Mouse (Mus musculus): ENCODE data around the gene Btg2.

Btg2 gene

DNA sequence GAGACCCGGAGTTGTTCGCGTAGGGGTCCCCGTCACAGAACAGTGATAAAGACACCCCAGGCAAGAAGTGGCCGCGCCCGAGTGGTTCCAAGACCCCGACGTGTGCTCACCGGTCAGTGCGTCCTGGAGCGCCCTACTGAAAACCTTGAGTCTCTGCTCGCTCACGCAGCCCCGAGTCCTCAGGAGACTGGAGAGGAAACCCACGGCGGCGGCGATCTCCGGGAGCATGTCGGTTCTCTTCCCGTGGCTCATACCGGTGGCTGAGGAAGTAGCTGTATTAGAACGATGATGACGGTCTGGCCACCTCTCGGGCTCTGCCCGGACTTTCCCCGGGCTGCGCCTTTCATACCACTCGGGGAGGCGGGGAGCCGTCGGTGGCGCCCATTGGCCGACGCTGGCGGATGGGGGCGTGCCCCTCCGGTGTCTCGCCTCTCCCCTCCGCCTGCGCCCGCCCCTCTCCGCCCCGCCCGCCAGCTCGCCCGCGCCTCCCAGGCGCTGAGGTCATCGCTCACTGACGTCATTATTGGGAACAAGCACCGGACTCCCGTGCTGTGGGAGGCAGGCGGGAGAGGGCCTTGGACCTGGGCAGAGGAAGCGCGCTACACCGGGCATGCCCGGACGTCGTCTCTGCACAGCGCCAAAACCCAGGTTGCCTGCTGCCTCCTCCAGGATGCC lies at the start of gene Btg2:
Gene Btg2, minus strand, starts transcription at position 319 of the 675 bp plus-strand sequence.
- peak; percentile 98 to 99 for DNase-seq (ENCODE audit: low spot score in 2 of 2)

DNA sequence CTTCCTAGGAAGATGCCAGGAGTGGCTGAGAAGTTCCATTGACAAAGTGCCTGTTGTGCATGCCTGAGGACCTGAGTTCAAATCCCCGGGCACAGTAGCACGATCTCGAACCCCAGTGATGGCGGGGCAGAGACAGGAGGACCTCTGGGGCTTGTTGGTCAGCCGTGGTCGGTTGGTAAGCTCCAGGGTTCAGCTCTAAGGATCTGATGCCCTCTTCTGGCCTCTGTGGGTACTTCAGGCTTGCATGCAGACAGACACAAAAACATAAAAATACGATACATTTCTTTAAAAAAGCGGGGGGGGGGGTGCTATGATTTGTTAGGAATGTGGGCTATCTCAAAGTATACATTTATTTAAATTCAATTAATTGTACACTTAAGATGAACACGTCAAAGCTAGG lies 43.3 kb upstream of the Btg2 start:
- no peak for DNase-seq (ENCODE audit: low spot score in 2 of 2)

DNA sequence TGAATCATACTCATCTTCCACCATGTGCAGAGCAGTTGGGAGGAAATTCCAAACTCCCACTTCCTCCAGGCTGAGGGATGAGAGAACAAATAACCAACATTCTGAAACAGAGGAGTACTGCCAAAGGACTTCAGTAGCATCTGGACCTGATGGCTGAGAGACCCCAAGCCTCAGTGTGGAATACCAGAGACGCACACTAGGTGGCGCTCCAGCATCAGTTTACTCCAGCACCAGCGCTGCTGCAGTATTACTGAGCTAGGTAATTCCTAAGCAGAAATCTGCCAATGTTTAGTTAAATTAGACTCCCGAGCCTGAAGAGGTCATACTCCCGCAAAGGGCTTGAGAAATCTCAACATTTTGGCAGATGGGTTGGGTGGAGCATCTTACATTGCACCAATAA lies 41.3 kb upstream of the Btg2 start:
- DNase-seq (ENCODE audit: low spot score in 2 of 2), result peak; percentile 54 to 67

DNA sequence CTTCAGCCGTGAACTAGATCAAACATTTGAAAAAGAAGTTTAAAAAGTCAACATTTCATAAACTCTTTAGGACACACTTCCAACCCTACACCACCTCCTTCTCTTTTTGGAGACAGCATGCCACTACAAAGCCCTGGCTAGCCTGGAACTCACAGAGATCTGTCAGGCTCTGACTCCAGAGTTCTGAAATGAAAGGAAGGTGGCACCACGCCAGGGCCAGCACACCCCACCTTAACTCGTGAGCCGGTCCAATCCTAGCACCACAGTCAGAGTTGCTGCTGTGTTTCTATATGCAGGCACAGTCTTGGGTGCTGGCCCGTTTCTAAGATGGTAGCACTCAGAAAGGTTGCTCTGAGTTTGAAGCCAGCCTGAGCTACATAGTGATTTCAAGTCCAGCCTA lies 38.2 kb upstream of the Btg2 start:
- DNase-seq (ENCODE audit: low spot score in 2 of 2), result no peak

DNA sequence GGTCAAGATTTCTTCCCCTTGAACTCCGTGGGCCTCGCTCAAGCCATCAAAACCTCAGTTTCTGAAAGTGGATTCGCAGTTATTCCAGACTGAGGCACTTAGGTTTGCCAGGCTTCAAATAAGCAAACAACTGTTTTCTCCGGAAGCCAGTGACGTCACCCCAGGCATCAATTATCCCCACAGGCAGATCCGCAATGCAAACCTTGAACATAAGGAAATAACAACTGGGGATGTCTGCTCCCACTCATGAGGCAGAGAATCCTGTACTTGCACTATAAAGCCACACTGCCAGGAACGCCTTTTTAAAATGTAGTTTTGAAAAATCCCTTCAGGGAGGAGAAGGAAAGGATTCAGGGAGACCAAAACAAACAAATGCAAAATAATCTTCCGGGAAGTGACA lies 36.5 kb upstream of the Btg2 start:
- no peak for DNase-seq (ENCODE audit: low spot score in 2 of 2)

DNA sequence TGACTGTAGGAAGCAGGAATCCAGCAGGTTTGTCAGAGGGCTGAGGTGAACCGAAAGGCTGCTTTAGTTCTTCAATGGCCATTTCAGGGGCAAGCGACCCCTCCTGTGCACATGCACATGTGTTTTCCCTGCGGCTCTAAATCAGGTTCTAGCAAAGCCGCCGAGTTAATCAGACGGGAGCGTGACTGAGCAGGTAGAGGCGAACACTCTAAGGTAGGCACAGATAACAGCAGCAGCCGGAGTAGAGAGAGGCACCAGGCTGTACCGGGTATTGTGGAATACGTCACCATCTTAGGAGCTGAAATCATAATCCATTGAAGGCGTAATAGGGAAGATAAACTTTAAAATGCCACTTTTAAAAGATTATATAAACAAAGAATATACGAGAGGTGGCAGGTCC lies 35.8 kb upstream of the Btg2 start:
- no peak for DNase-seq (ENCODE audit: low spot score in 2 of 2)

DNA sequence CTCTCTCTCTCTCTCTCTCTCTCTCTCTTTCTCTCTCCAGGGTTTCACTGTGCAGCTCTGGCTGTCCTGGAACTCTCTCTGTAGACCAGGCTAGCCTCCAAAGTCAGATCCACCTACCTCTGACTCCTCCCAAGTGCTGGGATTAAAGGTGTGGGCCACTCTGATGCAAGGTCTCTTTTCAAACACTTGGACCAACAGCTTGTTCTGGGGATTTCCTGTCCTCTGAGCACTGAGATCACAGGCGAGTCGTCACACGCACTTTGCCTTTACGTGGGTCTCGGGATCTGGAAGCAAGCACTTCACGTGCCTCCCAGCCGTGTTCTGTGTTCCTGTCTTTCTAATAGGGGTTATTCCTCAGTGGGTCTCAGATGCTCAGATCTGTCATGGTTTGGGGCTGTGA lies 35.1 kb upstream of the Btg2 start:
- no peak for DNase-seq (ENCODE audit: low spot score in 2 of 2)

DNA sequence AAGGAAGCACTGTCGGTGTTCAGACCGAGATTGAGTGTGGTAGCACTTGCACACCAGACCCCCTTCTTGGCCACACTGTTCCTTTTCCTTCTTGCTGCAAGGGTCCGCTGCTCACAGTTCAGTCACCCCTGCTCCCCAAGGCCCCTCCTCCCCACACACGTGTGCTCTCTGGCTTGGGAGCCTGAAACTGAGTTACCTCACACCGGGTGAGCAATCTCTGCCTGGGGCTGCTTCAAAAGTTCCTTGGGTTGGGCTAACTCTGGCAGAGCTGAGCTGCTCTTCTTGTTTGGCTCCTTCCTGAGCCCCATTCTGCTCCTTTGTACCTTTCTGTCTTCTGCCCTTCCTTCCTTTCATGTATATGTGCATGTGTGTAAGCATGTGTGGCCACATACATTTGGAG lies 34.6 kb upstream of the Btg2 start:
- DNase-seq (ENCODE audit: low spot score in 2 of 2), result no peak

DNA sequence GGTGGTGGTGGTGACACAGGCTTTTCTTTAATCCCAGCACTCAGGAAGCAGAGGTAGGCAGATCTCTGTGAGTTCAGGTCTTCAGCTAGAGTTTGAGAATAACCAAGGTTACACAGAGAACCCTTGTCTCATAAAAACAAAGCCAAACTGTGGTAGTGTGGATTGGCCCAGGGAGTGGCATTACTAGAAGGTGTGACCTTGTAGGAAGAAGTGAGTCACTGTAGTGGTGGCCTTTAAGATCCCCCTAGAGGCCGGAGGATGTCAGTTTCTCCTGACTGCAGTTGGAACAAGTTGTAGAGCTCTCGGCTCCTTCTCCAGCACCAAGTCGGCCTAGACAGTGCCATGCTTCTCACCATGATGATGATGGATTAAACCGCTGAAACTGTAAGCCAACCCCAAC lies 32.1 kb upstream of the Btg2 start, which contains the start of gene Chit1:
Gene Chit1, plus strand, starts transcription at position 264 of the 400 bp plus-strand sequence.
- DNase-seq (ENCODE audit: low spot score in 2 of 2), result no peak

DNA sequence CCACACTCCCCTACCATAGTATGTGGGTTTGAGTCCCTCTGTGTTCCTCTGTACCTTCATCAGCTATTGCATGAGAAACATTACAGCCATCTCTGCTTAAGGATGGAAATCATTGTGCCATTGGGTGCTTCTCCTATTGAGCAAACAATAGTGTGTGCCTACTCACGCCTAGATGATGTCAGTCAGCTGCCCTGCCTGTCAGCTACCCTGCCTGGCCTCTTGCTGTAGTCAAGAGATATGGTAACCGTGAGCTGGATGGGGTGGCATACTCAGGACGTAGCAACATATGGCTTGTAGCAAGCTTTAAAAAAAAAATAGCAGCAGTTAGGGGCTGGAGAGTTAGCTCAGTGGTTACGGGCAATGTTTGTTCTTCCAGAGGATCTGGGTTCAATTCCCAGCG lies 31.5 kb upstream of the Btg2 start:
- no peak for DNase-seq (ENCODE audit: low spot score in 2 of 2)

DNA sequence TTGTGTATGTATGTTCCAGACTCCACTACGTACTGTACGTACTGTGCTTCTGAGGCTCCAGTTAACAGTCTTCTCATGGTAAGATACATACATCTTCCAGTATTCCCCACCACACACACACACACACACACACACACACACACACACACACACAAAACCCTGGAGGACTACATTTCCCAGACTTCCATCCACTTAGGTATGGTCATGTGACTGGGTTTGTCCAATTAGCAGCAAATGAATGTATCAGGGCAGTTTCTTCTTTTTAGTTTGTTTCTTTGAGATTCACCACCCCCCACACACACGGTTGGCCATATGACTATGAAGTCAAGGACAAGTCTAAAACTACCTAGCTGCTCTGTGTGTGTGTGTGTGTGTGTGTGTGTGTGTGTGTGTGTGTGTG lies 31.1 kb upstream of the Btg2 start:
- DNase-seq (ENCODE audit: low spot score in 2 of 2), result no peak

DNA sequence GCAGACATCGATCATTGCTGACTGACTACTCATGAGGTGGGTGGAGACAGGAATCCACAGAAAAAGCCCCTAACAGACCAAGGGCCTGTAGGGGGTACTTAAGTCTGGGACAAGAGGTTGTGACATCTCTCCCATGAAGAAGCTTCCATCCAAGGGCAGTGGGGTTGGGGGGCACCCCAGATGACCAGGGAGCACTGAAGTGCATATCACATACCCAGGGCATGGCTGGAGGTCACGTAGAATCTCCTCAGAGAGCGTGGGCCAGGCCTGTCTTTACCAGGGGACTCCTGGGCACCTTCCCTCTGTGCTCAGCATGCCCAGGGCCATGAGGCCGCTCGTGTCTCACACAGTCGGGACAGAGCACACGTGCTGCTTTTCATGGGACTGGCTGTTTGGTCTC lies 28.9 kb upstream of the Btg2 start:
- DNase-seq (ENCODE audit: low spot score in 2 of 2), result no peak

DNA sequence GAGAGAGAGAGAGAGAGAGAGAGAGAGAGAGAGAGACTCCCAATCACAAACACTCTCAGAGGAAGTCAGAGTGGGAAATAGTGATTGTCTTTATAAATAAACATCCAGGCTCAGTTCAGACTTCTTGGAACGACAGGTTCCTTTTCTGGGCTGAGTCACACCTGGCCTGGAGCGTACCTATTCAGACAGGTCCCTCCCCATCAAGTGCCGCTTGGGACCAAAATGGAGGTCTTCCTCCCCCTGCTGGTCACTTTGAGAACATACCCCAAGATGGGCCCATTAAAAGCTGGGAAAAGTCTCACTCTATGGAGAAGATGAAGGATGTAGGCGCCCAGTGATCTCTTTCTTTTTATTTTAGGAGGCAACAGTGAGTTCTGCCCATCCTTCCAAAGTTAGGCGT lies 27.8 kb upstream of the Btg2 start:
- peak; percentile 46 to 66 for DNase-seq (ENCODE audit: low spot score in 2 of 2)

DNA sequence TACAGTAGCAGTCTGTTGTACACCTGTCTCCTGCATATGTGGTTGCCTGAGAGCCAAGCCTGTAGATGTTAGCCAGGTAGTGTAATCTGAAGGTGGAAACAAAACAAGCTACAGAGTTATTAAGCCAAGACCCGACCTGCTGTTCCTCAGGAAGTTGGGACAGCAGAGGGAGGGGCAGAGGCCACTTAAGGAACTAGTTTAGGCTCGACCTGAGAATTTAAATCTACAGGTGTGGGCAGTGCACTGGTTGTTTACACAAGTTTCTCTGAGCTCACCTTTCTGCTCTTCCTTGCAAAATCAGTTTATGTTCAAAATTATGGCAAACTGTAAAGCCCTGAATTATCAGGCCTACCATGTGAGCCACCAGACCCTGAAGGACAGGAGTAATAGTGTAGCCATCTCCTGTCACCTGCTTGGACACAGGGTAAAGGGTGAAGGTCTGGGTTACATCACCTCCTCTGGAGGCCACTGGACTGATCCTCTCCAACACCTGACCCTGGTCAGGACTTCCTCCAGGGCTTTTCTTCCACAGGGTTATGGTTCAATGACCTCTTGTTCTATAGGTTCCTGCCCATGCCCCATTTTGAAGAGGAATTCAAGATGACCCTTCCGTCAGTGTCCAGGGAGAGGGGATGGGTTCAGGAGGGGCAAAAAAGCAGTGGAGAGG lies 27.0 kb upstream of the Btg2 start:
- DNase-seq (ENCODE audit: low spot score in 2 of 2), result no peak

DNA sequence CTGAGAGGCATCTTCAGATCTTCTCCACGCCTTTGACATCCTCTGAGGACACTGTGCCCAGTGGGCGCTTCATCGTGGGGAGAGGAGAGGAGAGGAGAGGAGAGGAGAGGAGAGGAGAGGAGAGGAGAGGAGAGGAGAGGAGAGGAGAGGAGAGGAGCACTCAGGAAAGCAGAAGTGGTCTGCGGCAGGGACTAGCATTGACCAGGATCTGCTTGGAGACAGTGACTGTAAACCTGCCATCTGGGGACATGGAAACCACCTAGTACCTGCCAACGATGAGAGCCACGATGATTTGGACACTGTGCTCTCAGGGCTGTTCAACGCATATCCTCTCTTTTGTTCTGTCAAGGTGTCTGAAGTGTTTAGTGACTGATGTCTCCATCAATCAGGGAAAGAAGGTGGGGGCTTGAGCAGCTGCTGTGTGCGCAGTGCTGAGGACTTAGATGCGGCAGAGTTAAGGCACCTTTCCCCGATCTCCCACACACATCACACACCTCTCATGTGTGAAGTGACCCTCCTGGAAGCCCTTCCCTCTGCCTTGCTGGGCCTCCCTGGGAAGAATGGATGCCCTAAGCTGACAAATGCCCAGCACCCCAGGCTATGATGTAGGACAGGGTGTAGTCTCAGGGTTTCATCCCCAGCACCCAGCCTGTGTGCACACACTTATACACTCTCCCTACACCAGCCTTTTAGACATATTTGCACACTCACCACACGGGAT lies 26.3 kb upstream of the Btg2 start:
- DNase-seq (ENCODE audit: low spot score in 2 of 2), result no peak

DNA sequence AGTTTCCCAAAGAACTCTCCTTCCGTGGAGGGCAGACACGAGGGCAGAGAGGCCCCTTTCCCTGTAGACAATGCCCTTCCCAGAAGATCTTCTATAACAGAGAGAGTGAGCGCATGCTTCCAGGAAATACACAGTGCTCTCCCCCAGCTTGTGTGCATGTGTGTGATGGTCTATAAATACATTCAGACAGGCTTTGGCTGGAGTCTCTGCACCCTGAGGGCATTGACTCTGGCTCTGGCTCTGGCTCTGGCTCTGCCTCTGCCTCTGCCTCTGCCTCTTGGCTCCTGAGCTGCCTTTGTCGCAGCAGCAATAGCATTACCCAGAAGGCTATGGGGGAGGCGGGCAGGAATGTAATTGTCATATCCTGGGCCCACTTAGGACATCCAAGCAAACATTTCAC lies 24.9 kb upstream of the Btg2 start:
- DNase-seq (ENCODE audit: low spot score in 2 of 2), result peak; percentile 55 to 63

DNA sequence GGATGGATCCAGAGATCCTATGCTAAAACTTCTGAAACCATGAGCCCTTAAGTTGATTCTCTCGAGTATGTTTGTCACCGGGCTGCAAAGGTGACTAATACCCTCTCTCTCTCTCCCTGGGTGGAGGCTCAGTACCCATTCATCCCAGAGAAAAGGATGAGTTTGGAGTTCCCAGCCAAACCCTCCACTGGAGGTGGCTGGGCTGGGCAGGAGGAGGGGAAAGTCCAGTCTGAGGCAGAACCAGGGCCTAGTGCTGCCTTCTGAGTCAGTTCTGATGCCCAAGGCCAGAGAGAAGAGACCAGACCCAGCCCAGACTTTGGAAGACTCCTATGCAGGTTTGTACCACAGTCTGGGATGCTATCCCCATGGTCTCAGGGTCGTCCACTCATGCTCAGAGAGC lies 22.7 kb upstream of the Btg2 start:
- DNase-seq (ENCODE audit: low spot score in 2 of 2), result no peak

DNA sequence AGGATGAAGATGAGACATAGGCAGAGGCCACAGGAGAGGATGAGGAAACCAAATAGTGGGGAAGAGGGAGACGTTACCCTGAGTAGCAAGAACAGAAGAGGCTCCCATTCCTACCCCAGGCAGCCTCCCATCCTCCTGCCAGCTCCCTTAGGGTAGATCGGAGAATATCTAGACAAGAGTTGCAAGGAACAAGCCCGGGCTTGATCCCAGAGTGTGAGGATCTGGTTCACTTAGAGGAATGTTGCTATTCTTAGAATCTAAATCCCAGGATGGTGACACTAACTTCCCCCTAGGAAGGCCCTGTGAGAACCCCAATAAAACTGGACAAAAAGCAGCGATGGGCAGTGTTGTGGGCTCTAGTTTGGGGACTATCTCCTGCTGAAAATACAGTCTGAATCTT lies 22.0 kb upstream of the Btg2 start:
- DNase-seq (ENCODE audit: low spot score in 2 of 2), result no peak

DNA sequence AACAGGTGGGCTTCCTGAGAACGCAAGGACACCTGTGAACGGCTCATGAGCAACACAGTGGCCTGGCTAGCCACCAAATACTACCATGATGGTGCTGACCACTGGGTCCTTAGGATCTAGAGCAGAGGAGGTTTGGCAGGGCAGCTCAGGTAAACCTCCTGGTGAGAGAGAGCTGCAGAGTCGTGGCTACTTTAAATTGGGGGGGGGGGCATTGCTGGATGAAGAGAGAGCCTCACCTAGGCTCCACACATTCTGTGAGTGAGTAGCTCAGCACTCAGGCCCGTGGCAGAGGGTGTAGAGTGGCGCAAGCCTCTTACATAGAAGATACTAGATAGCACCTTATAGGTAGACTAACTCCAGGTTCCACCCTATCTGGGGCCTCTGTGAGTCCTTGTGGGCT lies 21.5 kb upstream of the Btg2 start:
- DNase-seq (ENCODE audit: low spot score in 2 of 2), result no peak

DNA sequence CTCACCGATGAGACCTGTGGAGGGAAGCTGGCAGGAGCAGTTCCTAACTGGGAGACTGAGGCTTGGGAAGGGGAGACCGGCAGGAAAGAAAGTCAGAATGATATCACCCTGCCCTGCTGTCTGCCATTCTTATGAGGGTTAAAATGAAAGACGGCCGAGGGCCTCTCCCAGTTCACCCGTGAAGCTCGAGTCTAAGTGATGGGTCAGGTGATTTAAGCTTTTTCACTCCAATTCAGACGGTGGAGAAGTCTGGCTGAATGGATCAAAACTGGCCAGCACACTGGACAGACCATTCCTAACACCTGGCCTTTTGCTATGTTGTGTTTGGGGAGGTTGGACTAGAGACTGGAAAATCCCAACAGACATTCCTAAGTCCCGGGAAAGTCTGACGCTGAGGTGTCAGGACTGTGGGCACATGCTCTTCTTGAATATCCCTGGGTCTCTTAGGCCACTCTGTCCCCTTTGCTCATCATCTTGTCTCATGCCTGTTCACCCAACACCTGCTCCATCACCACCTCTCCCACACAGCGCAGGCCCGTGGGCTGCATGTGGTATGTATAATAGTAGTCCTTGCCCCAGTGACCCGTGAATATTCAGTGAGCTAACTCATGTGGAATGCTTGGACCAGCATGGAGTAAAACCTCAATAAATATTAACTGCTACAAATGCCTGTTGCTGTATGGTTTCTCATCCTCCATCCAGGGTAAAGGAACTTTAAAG lies 20.8 kb upstream of the Btg2 start:
- DNase-seq (ENCODE audit: low spot score in 2 of 2), result no peak

DNA sequence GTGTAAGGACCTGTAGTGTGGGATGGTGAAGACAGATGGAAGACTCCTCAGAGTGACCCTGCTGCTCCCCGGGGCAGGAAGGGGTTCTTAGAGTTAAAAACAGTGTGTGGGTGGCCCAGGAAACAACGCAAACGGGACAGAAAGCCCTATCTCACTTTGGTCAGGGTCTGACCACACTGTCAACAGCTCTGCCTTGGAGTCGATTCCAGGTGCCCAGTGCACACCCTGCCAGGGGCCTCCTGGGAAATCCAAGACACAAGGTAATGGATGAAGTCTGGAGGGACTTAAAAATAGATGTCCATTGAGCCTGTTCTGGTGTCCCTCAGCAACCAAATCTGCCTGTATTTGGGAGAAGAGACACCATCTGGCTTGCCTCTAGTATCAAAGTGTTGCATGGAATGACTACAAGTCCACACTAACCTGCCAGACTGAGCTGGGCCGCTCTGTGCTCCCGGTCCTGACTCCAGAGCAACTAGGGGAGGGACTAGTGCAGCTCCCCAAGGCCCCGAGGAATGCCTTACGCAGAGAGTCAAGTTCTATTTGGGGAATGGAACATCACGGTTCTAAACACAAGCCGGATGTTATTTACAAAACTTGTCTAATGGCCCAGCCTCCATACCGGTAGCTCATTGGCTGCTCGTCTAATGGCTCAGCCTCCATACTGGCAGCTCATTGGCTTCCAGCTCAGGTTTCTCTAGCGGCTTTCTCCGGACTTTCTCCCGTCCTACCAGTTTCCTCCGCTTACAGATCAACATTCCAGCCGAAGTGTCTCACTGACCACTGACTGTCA lies 20.0 kb upstream of the Btg2 start:
- DNase-seq (ENCODE audit: low spot score in 2 of 2), result peak; percentile 97 to 99

Data from heart, adult 9 months (tissue).